Mouse (Mus musculus): ENCODE measurements around the gene Zfp354c. TPM values are rescaled to one million over a fixed set of nuclear protein-coding genes. Genes with fewer than 3 reads are reported as not detected.

The Zfp354c gene
- polyA plus RNA-seq, 1 experiment from 2014 or later: 69.8 TPM

- ATAC-seq: no peak
- peaks cover 11% of the 10 kb centered on the region for H3K36me3 ChIP-seq (ENCODE audit: control insufficient read depth, insufficient read depth)
- no peak overlapping the region for H3K9ac ChIP-seq (replicated peaks; ENCODE audit: low read depth, low read length)
- no peak overlapping the region for H3K4me2 ChIP-seq (ENCODE audit: low read length)
- H3K4me1 ChIP-seq (replicated peaks; ENCODE audit: control insufficient read depth, insufficient read depth, low read length): peaks cover 8% of the 10 kb centered on the region
- 89% methylated on average over 4 of the region's 4 CpGs for WGBS
- no peak overlapping the region for H3K4me3 ChIP-seq (replicated peaks; ENCODE audit: low read length)
- no peak overlapping the region for H3K27ac ChIP-seq (ENCODE audit: low read length)
- no peaks in the 10 kb centered on the region for H3K27me3 ChIP-seq (replicated peaks; ENCODE audit: control insufficient read depth, insufficient read depth, low read length)
- H3K9me3 ChIP-seq (ENCODE audit: control insufficient read depth, low read length): 0 out of 2 replicates have a peak, but pooled peaks cover 2% of the 10 kb centered on the region
Measured at GRCm38 (mm10) chr11:50835727-50836126, 8.2 kb upstream of the Zfp354c start.

DNA sequence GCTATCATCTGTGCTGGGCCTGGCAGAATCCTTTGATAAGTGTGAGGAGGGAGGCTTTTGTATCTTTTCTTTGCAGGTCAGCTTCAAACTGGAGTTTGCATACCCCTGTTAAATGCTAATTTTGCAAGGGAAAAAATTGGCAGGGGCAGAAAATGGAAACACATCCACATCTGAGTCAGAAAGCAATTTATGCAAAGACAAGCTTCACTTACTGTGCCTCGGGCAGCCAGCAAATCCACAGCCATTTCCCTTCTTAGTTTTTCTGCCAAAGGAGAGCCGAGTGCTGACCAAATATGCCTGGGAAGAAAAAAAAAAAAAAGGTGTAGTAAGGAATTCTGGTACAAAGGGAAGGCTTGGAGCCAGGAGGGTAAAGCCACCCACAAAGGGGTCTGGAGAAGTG is 1.3 kb downstream of the Zfp354c start:
- Histone ChIP-seq H3K9me3 (ENCODE audit: control insufficient read depth, low read length) (no peaks in the 10 kb centered on the region), H3K9ac (replicated peaks; ENCODE audit: low read depth, low read length) (no peak overlapping the region), H3K27me3 (replicated peaks; ENCODE audit: control insufficient read depth, insufficient read depth, low read length) (no peaks in the 10 kb centered on the region), H3K4me2 (ENCODE audit: low read length) (peak overlapping the region; percentile 70), H3K4me3 (replicated peaks; ENCODE audit: low read length) (peak overlapping the region; percentile 92), H3K36me3 (ENCODE audit: control insufficient read depth, insufficient read depth) (peaks cover 27% of the 10 kb centered on the region), H3K27ac (ENCODE audit: low read length) (no peak overlapping the region), H3K4me1 (replicated peaks; ENCODE audit: control insufficient read depth, insufficient read depth, low read length) (peaks cover 10% of the 10 kb centered on the region)
- no peak for ATAC-seq
- 14% methylated on average over 2 of the region's 2 CpGs for WGBS

- Histone ChIP-seq H3K4me1 (replicated peaks; ENCODE audit: control insufficient read depth, insufficient read depth, low read length) (no peaks in the 10 kb centered on the region), H3K27me3 (replicated peaks; ENCODE audit: control insufficient read depth, insufficient read depth, low read length) (no peaks in the 10 kb centered on the region), H3K36me3 (ENCODE audit: control insufficient read depth, insufficient read depth) (peaks cover 92% of the 10 kb centered on the region), H3K4me2 (ENCODE audit: low read length) (no peak overlapping the region), H3K9me3 (ENCODE audit: control insufficient read depth, low read length) (peaks cover 53% of the 10 kb centered on the region), H3K27ac (ENCODE audit: low read length) (no peak overlapping the region), H3K9ac (replicated peaks; ENCODE audit: low read depth, low read length) (no peak overlapping the region), H3K4me3 (replicated peaks; ENCODE audit: low read length) (no peak overlapping the region)
- WGBS: over 99% methylated on average over 4 of the region's 4 CpGs
- ATAC-seq: no peak
Measured at GRCm38 (mm10) chr11:50814233-50814632, 13.3 kb downstream of the Zfp354c start.

DNA sequence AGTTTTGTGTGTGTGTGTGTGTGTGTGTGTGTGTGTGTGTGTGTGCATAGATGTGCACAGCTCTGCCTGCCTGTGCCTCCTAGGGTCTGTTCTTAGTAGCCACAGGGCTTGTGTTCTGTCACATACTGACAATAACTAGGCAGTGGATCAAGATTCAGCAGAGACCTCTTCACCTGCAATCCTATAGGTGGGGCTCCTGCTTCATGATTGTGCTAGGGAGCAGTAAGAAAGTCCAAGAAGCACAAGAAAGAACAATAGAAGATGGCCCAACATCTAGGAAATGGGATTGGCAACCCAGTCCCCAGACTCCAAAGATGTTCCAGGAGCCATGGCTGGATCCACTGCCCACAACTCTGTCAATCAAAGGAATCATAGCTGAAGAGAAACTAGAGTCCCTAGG is 28.7 kb downstream of the Zfp354c start:
- Histone ChIP-seq H3K9ac (replicated peaks; ENCODE audit: low read depth, low read length) (no peak overlapping the region), H3K27me3 (replicated peaks; ENCODE audit: control insufficient read depth, insufficient read depth, low read length) (no peaks in the 10 kb centered on the region), H3K36me3 (ENCODE audit: control insufficient read depth, insufficient read depth) (no peaks in the 10 kb centered on the region), H3K27ac (ENCODE audit: low read length) (no peak overlapping the region), H3K9me3 (ENCODE audit: control insufficient read depth, low read length) (no peaks in the 10 kb centered on the region), H3K4me1 (replicated peaks; ENCODE audit: control insufficient read depth, insufficient read depth, low read length) (no peaks in the 10 kb centered on the region), H3K4me2 (ENCODE audit: low read length) (no peak overlapping the region), H3K4me3 (replicated peaks; ENCODE audit: low read length) (no peak overlapping the region)
- ATAC-seq: no peak

- H3K4me2 ChIP-seq (ENCODE audit: low read length): no peak overlapping the region
- no peak for ATAC-seq
- no peak overlapping the region for H3K9ac ChIP-seq (replicated peaks; ENCODE audit: low read depth, low read length)
- WGBS: 69% methylated on average over 11 of the region's 11 CpGs
- H3K27ac ChIP-seq (ENCODE audit: low read length): no peak overlapping the region
- H3K9me3 ChIP-seq (ENCODE audit: control insufficient read depth, low read length): no peaks in the 10 kb centered on the region
- no peak overlapping the region for H3K4me3 ChIP-seq (replicated peaks; ENCODE audit: low read length)
- no peaks in the 10 kb centered on the region for H3K4me1 ChIP-seq (replicated peaks; ENCODE audit: control insufficient read depth, insufficient read depth, low read length)
- H3K27me3 ChIP-seq (replicated peaks; ENCODE audit: control insufficient read depth, insufficient read depth, low read length): no peaks in the 10 kb centered on the region
- no peaks in the 10 kb centered on the region for H3K36me3 ChIP-seq (ENCODE audit: control insufficient read depth, insufficient read depth)
Measured at GRCm38 (mm10) chr11:50797674-50798073, 29.9 kb downstream of the Zfp354c start.

- Histone ChIP-seq H3K4me1 (replicated peaks; ENCODE audit: control insufficient read depth, insufficient read depth, low read length) (peaks cover 4% of the 10 kb centered on the region; the same call in 1 of the 2 replicates), H3K27ac (ENCODE audit: low read length) (no peak overlapping the region), H3K4me2 (ENCODE audit: low read length) (no peak overlapping the region), H3K9ac (replicated peaks; ENCODE audit: low read depth, low read length) (no peak overlapping the region), H3K27me3 (replicated peaks; ENCODE audit: control insufficient read depth, insufficient read depth, low read length) (no peaks in the 10 kb centered on the region), H3K9me3 (ENCODE audit: control insufficient read depth, low read length) (no peaks in the 10 kb centered on the region), H3K36me3 (ENCODE audit: control insufficient read depth, insufficient read depth) (no peaks in the 10 kb centered on the region), H3K4me3 (replicated peaks; ENCODE audit: low read length) (no peak overlapping the region)
- 80% methylated on average over 1 of the region's 1 CpGs for WGBS
- no peak for ATAC-seq
Measured at GRCm38 (mm10) chr11:50771006-50771405, 56.5 kb downstream of the Zfp354c start.

DNA sequence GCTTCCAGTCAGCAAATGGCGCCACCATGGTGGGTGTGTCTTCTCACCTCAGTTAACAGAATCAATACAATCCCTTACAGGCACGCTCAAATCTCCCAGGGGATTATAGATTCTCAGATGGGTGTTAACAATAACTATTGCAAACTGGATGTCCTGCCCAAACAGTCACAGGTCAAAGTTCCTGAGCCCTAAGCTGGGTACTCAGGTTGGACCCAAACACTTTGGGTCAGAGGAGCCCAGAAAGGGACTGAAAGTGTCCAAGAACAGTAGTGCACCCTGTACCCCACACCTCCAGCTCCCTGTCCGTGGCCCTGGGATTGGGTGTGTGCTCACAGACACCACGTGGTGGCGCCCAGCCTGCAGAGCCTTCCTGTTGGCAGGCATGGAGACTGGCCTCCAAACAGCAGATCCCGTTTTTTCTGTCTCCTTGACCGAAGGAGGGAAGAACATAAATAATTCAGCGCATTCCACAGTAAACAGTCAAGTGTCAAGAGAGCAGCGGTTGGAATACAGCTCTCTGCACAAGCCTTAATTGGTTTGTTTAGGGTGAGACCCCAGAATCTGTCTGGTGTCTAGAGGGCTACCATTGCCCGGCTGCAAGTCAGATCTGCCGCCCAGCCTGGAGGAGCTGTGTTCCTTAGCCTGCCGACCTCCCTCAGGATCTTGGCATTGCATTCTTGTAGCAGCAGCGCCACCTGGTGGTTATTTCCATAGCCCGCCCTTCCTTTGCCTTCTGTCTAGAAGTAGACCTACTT is 58.4 kb downstream of the Zfp354c start:
- peaks cover 4% of the 10 kb centered on the region; the same call in 1 of the 2 replicates for H3K4me1 ChIP-seq (replicated peaks; ENCODE audit: control insufficient read depth, insufficient read depth, low read length)
- H3K27me3 ChIP-seq (replicated peaks; ENCODE audit: control insufficient read depth, insufficient read depth, low read length): no peaks in the 10 kb centered on the region
- WGBS: 11% methylated on average over 14 of the region's 14 CpGs
- H3K27ac ChIP-seq (ENCODE audit: low read length): no peak overlapping the region
- H3K9me3 ChIP-seq (ENCODE audit: control insufficient read depth, low read length): no peaks in the 10 kb centered on the region
- peak; percentile 85 for ATAC-seq
- H3K4me3 ChIP-seq (replicated peaks; ENCODE audit: low read length): peak overlapping the region; percentile 26; the same call in 1 of the 2 replicates
- peak overlapping the region; percentile 57 for H3K4me2 ChIP-seq (ENCODE audit: low read length)
- H3K36me3 ChIP-seq (ENCODE audit: control insufficient read depth, insufficient read depth): no peaks in the 10 kb centered on the region
- peak overlapping the region; percentile 39; the same call in 1 of the 2 replicates for H3K9ac ChIP-seq (replicated peaks; ENCODE audit: low read depth, low read length)

GRCm38 (mm10) chr11:50767039-50767438 is 60.5 kb downstream of the Zfp354c start:
- no peak overlapping the region for H3K4me2 ChIP-seq (ENCODE audit: low read length)
- H3K4me1 ChIP-seq (replicated peaks; ENCODE audit: control insufficient read depth, insufficient read depth, low read length): peaks cover 4% of the 10 kb centered on the region; the same call in 1 of the 2 replicates
- WGBS: 12% methylated on average over 4 of the region's 4 CpGs
- no peak overlapping the region for H3K4me3 ChIP-seq (replicated peaks; ENCODE audit: low read length)
- no peaks in the 10 kb centered on the region for H3K27me3 ChIP-seq (replicated peaks; ENCODE audit: control insufficient read depth, insufficient read depth, low read length)
- no peak overlapping the region for H3K9ac ChIP-seq (replicated peaks; ENCODE audit: low read depth, low read length)
- H3K9me3 ChIP-seq (ENCODE audit: control insufficient read depth, low read length): no peaks in the 10 kb centered on the region
- no peak overlapping the region for H3K27ac ChIP-seq (ENCODE audit: low read length)
- no peak for ATAC-seq
- H3K36me3 ChIP-seq (ENCODE audit: control insufficient read depth, insufficient read depth): no peaks in the 10 kb centered on the region

DNA sequence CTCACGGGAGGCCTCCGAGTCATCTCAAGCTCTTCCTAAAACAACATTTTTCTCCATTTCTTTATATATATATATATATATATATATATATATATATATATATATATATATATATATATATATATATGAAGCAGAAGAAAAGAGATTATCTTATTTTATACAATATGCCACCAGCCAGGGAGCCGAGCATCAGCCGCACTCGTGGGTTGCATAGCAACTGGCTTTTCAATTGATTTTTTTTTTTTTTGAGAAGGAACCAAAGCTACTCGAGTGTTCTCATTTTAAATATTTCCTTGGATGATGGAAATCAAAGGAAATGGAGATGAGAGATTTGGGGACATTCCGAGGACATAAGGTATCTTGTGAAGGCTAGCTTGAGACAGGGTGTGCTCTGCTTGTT is 61.1 kb downstream of the Zfp354c start:
- no peaks in the 10 kb centered on the region for H3K27me3 ChIP-seq (replicated peaks; ENCODE audit: control insufficient read depth, insufficient read depth, low read length)
- no peaks in the 10 kb centered on the region for H3K36me3 ChIP-seq (ENCODE audit: control insufficient read depth, insufficient read depth)
- ATAC-seq: no peak
- H3K9me3 ChIP-seq (ENCODE audit: control insufficient read depth, low read length): no peaks in the 10 kb centered on the region
- WGBS: 78% methylated on average over 7 of the region's 7 CpGs
- H3K4me2 ChIP-seq (ENCODE audit: low read length): no peak overlapping the region
- no peak overlapping the region for H3K4me3 ChIP-seq (replicated peaks; ENCODE audit: low read length)
- H3K4me1 ChIP-seq (replicated peaks; ENCODE audit: control insufficient read depth, insufficient read depth, low read length): peaks cover 4% of the 10 kb centered on the region; the same call in 1 of the 2 replicates
- H3K27ac ChIP-seq (ENCODE audit: low read length): no peak overlapping the region
- no peak overlapping the region for H3K9ac ChIP-seq (replicated peaks; ENCODE audit: low read depth, low read length)
